Mouse (Mus musculus) CH12.LX (cell line): ENCODE data around the gene Tmem129. TPM values are rescaled to one million over a fixed set of nuclear protein-coding genes. Genes with fewer than 3 reads are reported as not detected.

Experiments used
- DNase-seq: peaks from one replicate; pipeline ENCODE4 v3.0.0-alpha.2; 2013; ENCODE audit errors: extremely low read depth
- H3K27ac ChIP-seq: 2 replicates; pipeline ENCODE4 v1.5.1; 2012; ENCODE audit warnings: low read depth, mild to moderate bottlenecking, control low read depth, moderate library complexity; ENCODE audit not compliant: insufficient read depth
- H3K27me3 ChIP-seq: replicated peaks from 2 replicates; pipeline ENCODE3; 2012; ENCODE audit warnings: inconsistent platforms
- H3K36me3 ChIP-seq, 2 experiments: replicated peaks in 1 of 2; 2 replicates each; pipeline versions ENCODE3 to v1.6.1; 2012; ENCODE audit warnings: inconsistent platforms in 1 of 2, low read length in 1 of 2, mild to moderate bottlenecking in 1 of 2, mixed read lengths in 1 of 2, moderate library complexity in 1 of 2; ENCODE audit not compliant: control insufficient read depth in 1 of 2, insufficient read depth in 1 of 2
- H3K4me1 ChIP-seq, 2 experiments: 2 replicates each; pipeline ENCODE4 v1.6.1; 2012; ENCODE audit warnings: inconsistent platforms in 1 of 2, moderate library complexity in 1 of 2; ENCODE audit not compliant: insufficient read depth in 2 of 2, control insufficient read depth in 1 of 2
- H3K4me2 ChIP-seq: 2 replicates; pipeline ENCODE4 v1.6.1; 2012; ENCODE audit warnings: low read depth, mild to moderate bottlenecking, control low read depth; ENCODE audit not compliant: poor library complexity, insufficient read depth, severe bottlenecking
- H3K4me3 ChIP-seq, 3 experiments: fragments of 150-350 bp in 1 of 3; sonication (generic) in 1 of 3; replicated peaks in 1 of 3; 2 replicates each; pipeline versions ENCODE3 to v1.5.1; 2011 to 2012; ENCODE audit warnings: low read depth in 2 of 3, low read length in 2 of 3, mild to moderate bottlenecking in 2 of 3, moderate library complexity in 2 of 3, control low read depth in 1 of 3, improper control_type of control experiment in 1 of 3, inconsistent platforms in 1 of 3, mixed read lengths in 1 of 3; ENCODE audit not compliant: poor library complexity in 1 of 3
- H3K79me2 ChIP-seq: replicated peaks from 2 replicates; pipeline ENCODE4 v1.6.1; 2012; ENCODE audit warnings: mild to moderate bottlenecking, moderate library complexity; ENCODE audit not compliant: control insufficient read depth, poor library complexity, insufficient read depth, severe bottlenecking; ENCODE audit errors: extremely low read depth
- H3K9ac ChIP-seq: 2 replicates; pipeline ENCODE4 v1.6.1; 2012; ENCODE audit warnings: low read depth, mild to moderate bottlenecking, control low read depth, moderate library complexity; ENCODE audit not compliant: insufficient read depth
- H3K9me3 ChIP-seq: replicated peaks from 2 replicates; pipeline ENCODE3; 2012; ENCODE audit warnings: low read length, inconsistent platforms, mixed read lengths
- CHD2 ChIP-seq: IDR thresholded peaks from 2 replicates; pipeline ENCODE4 v1.6.1; 2011; ENCODE audit warnings: low read length, improper control_type of control experiment
- CTCF ChIP-seq, 2 experiments: IDR thresholded peaks in 1 of 2; conservative IDR thresholded peaks in 1 of 2; 2 replicates each; pipeline ENCODE4 v1.5.1; 2011 to 2012; ENCODE audit warnings: low read depth in 2 of 2, low read length in 2 of 2, improper control_type of control experiment in 1 of 2, inconsistent platforms in 1 of 2, mild to moderate bottlenecking in 1 of 2, moderate library complexity in 1 of 2
- E2F4 ChIP-seq: IDR thresholded peaks from 2 replicates; pipeline ENCODE4 v1.6.1; 2011; ENCODE audit warnings: low read depth, low read length, improper control_type of control experiment; ENCODE audit not compliant: insufficient replicate concordance
- ELF1 ChIP-seq: IDR thresholded peaks from 2 replicates; pipeline ENCODE4 v1.6.1; 2014; ENCODE audit warnings: low read depth, mild to moderate bottlenecking, inconsistent platforms, low read length, improper control_type of control experiment
- ETS1 ChIP-seq: conservative IDR thresholded peaks from 2 replicates; pipeline ENCODE4 v1.6.1; 2012; ENCODE audit warnings: low read depth, mild to moderate bottlenecking, inconsistent platforms, low read length, improper control_type of control experiment, moderate library complexity
- GABPA ChIP-seq: IDR thresholded peaks from 2 replicates; pipeline ENCODE4 v1.6.1; 2012; ENCODE audit warnings: low read depth, low read length, improper control_type of control experiment, inconsistent platforms; ENCODE audit not compliant: insufficient replicate concordance
- HCFC1 ChIP-seq: IDR thresholded peaks from 2 replicates; pipeline ENCODE4 v1.6.1; 2012; ENCODE audit warnings: low read depth, mild to moderate bottlenecking, inconsistent platforms, low read length, improper control_type of control experiment
- IRF4 ChIP-seq: IDR thresholded peaks from 2 replicates; pipeline ENCODE4 v1.6.1; 2014; ENCODE audit warnings: low read depth, mild to moderate bottlenecking, inconsistent platforms, low read length, improper control_type of control experiment
- JUND ChIP-seq: conservative IDR thresholded peaks from 2 replicates; pipeline ENCODE4 v1.6.1; 2011; ENCODE audit warnings: low read depth, low read length, improper control_type of control experiment
- KAT2A ChIP-seq: IDR thresholded peaks from 2 replicates; pipeline ENCODE4 v1.6.1; 2012; ENCODE audit warnings: low read length, improper control_type of control experiment, inconsistent platforms; ENCODE audit not compliant: insufficient replicate concordance
- MAZ ChIP-seq: IDR thresholded peaks from 2 replicates; pipeline ENCODE4 v1.6.1; 2012; ENCODE audit warnings: low read depth, mild to moderate bottlenecking, inconsistent platforms, low read length, improper control_type of control experiment, moderate library complexity
- MEF2A ChIP-seq: IDR thresholded peaks from 2 replicates; pipeline ENCODE4 v1.6.1; 2014; ENCODE audit warnings: low read depth, mild to moderate bottlenecking, inconsistent platforms, low read length, improper control_type of control experiment, borderline replicate concordance
- MXI1 ChIP-seq: IDR thresholded peaks from 2 replicates; pipeline ENCODE4 v1.6.1; 2011; ENCODE audit warnings: mild to moderate bottlenecking, low read depth, low read length, improper control_type of control experiment
- MYC ChIP-seq: IDR thresholded peaks from 2 replicates; pipeline ENCODE4 v1.6.1; 2011; ENCODE audit warnings: low read depth, mild to moderate bottlenecking, improper control_type of control experiment, low read length
- NELFE ChIP-seq: IDR thresholded peaks from 2 replicates; pipeline ENCODE4 v1.6.1; 2011; ENCODE audit warnings: low read depth, low read length, improper control_type of control experiment
- NRF1 ChIP-seq: IDR thresholded peaks from 2 replicates; pipeline ENCODE4 v1.6.1; 2014; ENCODE audit warnings: low read depth, mild to moderate bottlenecking, inconsistent platforms, low read length, improper control_type of control experiment, moderate library complexity
- POLR2A ChIP-seq: IDR thresholded peaks from 2 replicates; pipeline ENCODE4 v1.6.1; 2011; ENCODE audit warnings: low read depth, mild to moderate bottlenecking, improper control_type of control experiment, low read length
- POLR2AphosphoS2 ChIP-seq: IDR thresholded peaks from 2 replicates; pipeline ENCODE4 v1.6.1; 2011; ENCODE audit warnings: low read depth, low read length, improper control_type of control experiment
- SIN3A ChIP-seq: IDR thresholded peaks from 2 replicates; pipeline ENCODE4 v1.6.1; 2012; ENCODE audit warnings: low read length, improper control_type of control experiment, inconsistent platforms
- TBP ChIP-seq: conservative IDR thresholded peaks from 2 replicates; pipeline ENCODE4 v1.6.1; 2011; ENCODE audit warnings: low read depth, low read length, improper control_type of control experiment
- TCF12 ChIP-seq: IDR thresholded peaks from 2 replicates; pipeline ENCODE4 v1.6.1; 2014; ENCODE audit warnings: low read depth, mild to moderate bottlenecking, inconsistent platforms, low read length, improper control_type of control experiment
- USF2 ChIP-seq: conservative IDR thresholded peaks from 2 replicates; pipeline ENCODE4 v1.6.1; 2011; ENCODE audit warnings: low read depth, low read length, improper control_type of control experiment
- ZMIZ1 ChIP-seq: IDR thresholded peaks from 2 replicates; pipeline ENCODE4 v1.6.1; 2012; ENCODE audit warnings: low read depth, mild to moderate bottlenecking, inconsistent platforms, low read length, improper control_type of control experiment
- ZNF384 ChIP-seq: IDR thresholded peaks from 2 replicates; pipeline ENCODE4 v1.6.1; 2012; ENCODE audit warnings: low read depth, low read length, improper control_type of control experiment, inconsistent platforms
- dilution Hi-C: fragments of 300-500 bp; cut with MboI; formaldehyde crosslinking; loops from 2 replicates; pipeline ENCODE4 v1.14.3; 2020; ENCODE audit warnings: low sequenced_read_pairs; ENCODE audit not compliant: extremely low pct_unique_long_range_greater_than_20kb, extremely low pct_ligation_motif_present
- in situ Hi-C: fragments of 300-500 bp; cut with MboI; formaldehyde crosslinking; loops from 3 replicates; pipeline ENCODE4 v1.14.3; 2019; ENCODE audit warnings: low sequenced_read_pairs, low pct_ligation_motif_present, low pct_unique_long_range_greater_than_20kb, mixed read lengths
- polyA plus RNA-seq: library from polyadenylated mRNA; unstranded; fragments of >175 nt; gene quantifications from 2 replicates; pipeline ENCODE4 v1.2.1, GENCODE M21; 2012; ENCODE audit warnings: low read depth; ENCODE audit not compliant: insufficient read length
- total RNA-seq, 2 experiments: library from RNA; depleted of rRNA; stranded (reverse); fragments of 300-350 nt in 1 of 2; fragments of >200 nt in 1 of 2; gene quantifications; 2 replicates each; pipeline ENCODE4 v1.2.3; 2012 to 2014

Gene Tmem129
- 14.8 and 15.2 TPM in 2 replicates for total RNA-seq (2012; rRNA removed)
- 10.8 and 11.2 TPM in 2 replicates for total RNA-seq (2014; rRNA removed)
- 8.4 and 12.7 TPM in 2 replicates for polyA plus RNA-seq

GRCm38 (mm10) chr5:33657787-33658663 is at the start of gene Tmem129, which contains the start of gene Tacc3:
Gene Tmem129, minus strand, starts transcription at chr5:33658416.
Gene Tacc3, plus strand, starts transcription at chr5:33658128.
- peaks cover 16 to 59% of the 10 kb centered on the region in 2 experiments for H3K4me1 ChIP-seq
- H3K27me3 ChIP-seq, result no peaks in the 10 kb centered on the region
- H3K4me2 ChIP-seq, result peak within 1 kb of the TSS; percentile 84
- H3K79me2 ChIP-seq, result peaks cover 45% of the 10 kb centered on the region
- TF ChIP-seq MYC, result no peak; the same call in 1 of the 2 replicates
- no peak for TF ChIP-seq ETS1
- peak; percentile 91; the same call in 1 of the 2 replicates for TF ChIP-seq KAT2A
- TF ChIP-seq GABPA, result peak; percentile 39; the same call in 1 of the 2 replicates
- peak; percentile 82; the same call in 1 of the 2 replicates for TF ChIP-seq MXI1
- peak; percentile 91 for TF ChIP-seq POLR2A
- TF ChIP-seq IRF4, result 0 out of 2 replicates have a peak, but pooled peaks have one; percentile 34
- TF ChIP-seq ELF1, result peak; percentile 95
- TF ChIP-seq ZMIZ1, result peak; percentile 38
- TF ChIP-seq JUND, result no peak
- TF ChIP-seq CHD2, result peak; percentile 98
- no peak for TF ChIP-seq ZNF384
- peak; percentile 74; the same call in 1 of the 2 replicates for TF ChIP-seq MAZ
- peak; percentile 62 for TF ChIP-seq NRF1
- peak; percentile 97 for TF ChIP-seq SIN3A
- peak; percentile 39 for TF ChIP-seq TCF12
- no peak for TF ChIP-seq CTCF (conservative IDR thresholded peaks at IDR 0.05 in 1 of 2, IDR thresholded peaks at IDR 0.05 in 1 of 2; ENCODE audit: low read depth in 2 of 2, low read length in 2 of 2)
- peak; percentile 77 for TF ChIP-seq MEF2A
- peak; percentile 91; the same call in 1 of the 2 replicates for TF ChIP-seq E2F4
- TF ChIP-seq TBP, result peak; percentile 51
- TF ChIP-seq NELFE, result peak; percentile 82
- no peak for TF ChIP-seq USF2
- peak; percentile 83 for TF ChIP-seq HCFC1
- TF ChIP-seq POLR2AphosphoS2, result peak; percentile 79; the same call in 1 of the 2 replicates
- TF ChIP-seq, all 38 proteins: peak for 18
- peak within 1 kb of the TSS; percentile 98 for H3K9ac ChIP-seq
- H3K36me3 ChIP-seq, result peaks cover 39 to 58% of the 10 kb centered on the region in 2 experiments
- in situ Hi-C loops, result no loop called here
- no peaks in the 10 kb centered on the region for H3K9me3 ChIP-seq
- H3K27ac ChIP-seq, result peak within 1 kb of the TSS; percentile 87
- dilution Hi-C loops, result no loop called here
- peak within 1 kb of the TSS; percentile 65 to 95 (median 92) for H3K4me3 ChIP-seq
- peak; percentile 98 for DNase-seq
